Mouse (Mus musculus): ENCODE data around the gene Map2k5. TPM values are rescaled to one million over a fixed set of nuclear protein-coding genes. Genes with fewer than 3 reads are reported as not detected.

Map2k5 gene
- total RNA-seq, 2 experiments from 2014 or later = 33.3 to 35.6 TPM

DNA sequence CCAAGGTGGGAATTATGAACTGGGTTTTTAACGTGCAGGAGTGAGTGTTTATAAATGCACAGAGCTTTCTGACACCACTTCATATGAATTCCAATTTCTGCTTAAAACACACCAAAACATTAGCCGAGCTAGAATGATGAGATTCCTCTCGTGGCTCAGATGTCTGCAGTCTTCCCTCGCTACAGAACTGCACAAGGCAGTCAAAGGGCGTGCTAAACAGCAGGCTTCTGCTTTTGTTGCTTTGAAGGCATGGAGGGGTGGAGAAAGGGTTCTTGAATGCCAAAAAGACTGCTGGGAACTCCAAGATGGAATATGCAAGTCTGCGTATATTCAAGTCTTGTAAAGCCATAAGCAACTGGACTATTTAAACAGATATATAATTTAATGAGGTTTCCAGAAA is 38.4 kb downstream of the Map2k5 start:
- DNase-seq = no peak

DNA sequence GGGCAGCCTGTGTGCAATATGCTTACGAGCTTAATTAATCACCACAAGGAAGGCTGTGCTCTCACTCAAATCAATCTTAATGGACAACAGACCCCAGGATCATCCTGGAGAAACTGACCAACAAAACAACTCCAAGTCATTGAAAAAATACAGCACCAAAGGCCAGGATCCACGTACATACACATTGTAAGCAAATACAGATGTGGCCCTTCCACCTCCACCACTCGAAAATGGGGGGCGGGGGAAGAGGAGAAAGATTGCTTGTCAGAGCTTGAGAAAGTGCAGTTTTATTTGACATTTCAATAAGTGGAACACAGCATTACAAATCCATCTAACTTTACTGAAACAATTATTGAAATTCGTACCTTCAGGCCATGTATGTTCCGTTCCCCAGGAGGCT is 39.0 kb downstream of the Map2k5 start:
- no peak for DNase-seq

DNA sequence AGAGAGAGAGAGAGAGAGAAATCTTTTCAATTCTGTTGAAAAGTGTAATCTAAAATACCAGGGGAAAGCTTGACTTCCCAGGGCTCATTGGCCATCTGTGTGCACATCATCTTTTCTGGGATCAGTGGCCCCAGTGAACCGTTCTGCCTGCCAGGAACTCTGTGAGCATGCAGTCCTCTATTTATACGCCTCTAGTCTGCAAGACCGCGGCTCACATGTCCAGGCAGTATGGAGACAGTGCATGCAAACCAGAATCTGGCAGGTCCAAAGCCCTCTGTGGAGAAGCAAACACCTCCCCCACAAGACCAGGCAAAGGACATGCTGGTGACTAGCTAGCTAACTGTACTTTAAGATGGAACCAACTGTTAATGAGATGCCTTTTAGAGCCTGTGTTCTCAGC is 41.9 kb downstream of the Map2k5 start:
- no peak for DNase-seq

DNA sequence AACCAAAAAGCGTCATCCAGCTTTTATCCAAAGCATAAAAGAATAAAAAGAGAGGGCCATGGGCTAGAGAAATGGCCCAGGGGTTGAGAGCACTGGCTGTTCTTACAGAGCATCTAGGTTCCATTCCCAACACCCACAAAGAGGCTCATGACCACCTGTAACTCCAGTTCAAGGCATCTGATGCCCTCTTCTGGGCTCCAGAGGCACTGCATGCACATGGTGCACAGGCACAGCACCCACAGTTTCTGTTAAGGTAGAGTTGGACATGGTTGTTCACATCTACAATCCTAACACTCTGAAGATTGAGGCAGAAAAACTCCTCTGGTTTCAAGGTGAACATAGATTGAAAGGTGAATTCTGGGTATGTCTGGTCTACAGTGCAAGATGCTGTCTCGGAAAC is 44.6 kb downstream of the Map2k5 start:
- no peak for DNase-seq

DNA sequence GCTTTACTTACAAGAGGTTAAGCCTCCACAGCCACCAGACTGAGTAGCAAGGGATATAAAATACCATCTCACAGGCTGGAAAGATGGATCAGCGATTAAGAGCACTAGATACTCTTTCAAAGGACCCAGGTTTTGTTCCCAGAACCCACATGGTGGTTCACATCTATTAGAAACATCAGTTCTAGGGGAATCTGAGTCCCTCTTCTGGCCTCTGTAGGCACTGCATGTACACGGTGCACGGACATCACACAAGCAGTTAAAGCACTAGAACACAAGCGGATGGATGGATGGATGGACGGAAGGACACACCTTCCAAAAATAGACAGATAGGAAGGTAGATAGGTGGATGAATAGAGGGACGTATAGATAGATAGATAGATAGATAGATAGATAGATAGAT is 46.5 kb downstream of the Map2k5 start:
- no peak for DNase-seq

DNA sequence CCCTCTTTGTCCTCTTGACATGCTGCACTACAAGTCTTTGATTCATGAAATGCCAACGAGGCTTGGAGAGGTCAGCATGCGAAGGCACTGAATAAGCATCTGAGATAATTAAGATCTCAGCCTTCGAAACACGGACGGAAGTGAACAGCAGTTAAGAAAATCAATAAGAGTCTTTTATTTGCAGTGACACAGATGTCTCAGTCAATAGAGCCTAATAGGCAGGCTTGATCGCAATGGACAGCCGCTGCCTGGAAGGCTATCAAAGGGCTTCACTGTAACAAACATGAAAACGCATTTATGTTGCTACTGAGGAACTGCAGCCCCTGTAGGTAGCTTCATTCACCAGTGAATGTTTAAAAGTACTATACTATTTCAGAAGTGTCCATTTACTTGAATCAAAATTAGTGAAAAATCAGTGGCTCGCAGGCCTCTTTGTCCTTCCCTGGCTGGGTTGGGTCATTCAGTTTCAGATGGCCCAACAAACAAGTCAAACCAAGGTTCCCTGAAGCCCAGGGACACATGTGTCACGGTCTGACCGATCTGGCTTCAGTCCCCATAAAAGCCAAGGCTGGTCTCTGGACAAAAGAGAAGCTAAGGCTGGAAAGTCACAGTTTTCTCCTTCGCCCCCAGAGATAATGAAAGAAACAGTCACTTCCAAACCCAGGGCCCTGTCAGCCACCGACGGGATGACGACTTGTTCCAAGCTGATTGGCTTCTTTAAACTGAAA is 48.6 kb downstream of the Map2k5 start:
- no peak for DNase-seq

DNA sequence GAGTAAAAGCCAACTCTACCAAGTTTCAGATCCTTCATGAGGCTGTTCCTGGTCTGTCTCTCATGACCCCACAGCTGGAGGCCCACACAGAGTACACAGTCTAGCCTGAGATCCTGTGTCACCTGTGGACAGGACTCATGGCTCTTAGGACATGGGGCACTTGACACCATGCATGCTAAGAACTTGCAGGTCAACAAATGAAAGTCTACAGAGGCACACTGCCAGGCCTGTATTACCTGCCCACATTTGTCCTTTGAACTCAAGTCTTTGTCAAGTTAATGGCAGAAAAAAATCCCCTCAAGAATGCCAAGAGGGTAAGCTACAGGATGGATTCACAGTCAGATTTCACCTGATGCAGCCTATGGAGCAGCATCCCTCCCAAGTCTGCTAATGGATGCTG is 62.5 kb downstream of the Map2k5 start:
- no peak for DNase-seq

DNA sequence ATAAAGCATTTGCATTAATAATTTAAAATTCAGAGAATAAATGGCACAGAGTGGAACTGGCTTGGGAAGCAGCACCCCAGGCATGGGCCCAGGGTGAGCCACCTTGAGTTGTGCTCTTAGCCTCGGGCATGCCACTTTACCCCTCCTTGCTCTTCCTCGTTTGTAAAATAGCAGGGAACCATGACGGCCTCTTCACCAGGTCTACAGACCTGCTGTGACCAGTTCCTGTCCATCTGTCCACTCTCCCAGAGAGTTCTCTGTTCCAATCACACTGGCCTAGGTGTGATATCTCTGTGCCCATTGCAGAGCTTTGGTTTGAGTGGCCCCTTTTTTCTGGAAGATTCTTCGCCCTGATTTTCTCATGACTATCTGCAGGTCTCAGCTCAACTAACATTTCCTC is 63.6 kb downstream of the Map2k5 start:
- no peak for DNase-seq

DNA sequence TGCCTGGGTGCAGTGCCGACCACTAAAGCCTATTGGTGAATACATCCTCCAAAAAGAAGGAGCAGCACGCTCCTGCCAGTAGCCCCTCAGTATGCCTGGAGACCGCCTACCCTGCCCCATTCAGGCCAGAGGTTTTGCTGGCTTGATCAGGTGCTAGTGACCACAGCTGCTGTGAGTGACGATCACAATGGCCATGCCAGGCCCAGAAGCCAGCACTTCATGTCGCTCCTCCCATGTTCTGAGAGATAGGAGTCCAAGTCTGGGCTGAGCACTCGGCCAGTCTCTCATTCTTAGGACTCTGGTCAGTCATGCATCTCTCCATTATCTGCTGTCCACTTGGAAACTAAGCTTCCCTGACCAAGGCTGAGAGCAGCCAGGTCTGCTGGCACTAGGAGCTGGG is 67.7 kb downstream of the Map2k5 start:
- DNase-seq = no peak

DNA sequence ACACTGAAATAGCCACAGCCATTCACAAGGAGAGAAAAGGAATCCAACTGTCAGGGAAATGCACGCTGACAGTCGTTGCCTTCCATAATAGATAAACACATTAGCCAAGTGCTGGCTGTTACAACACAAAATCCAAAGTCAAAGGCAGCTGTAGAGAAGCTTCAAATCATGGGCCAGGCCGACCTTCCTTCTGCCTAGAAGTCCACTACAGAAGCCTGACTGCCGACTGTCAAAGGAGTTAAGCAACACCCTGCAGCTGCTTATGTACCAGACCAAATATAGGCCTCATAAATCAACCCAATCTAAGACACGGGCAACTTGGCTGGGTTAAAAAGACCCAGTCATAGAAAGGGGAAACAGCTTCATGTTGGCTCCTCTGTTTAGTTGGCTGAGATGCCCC is 68.7 kb downstream of the Map2k5 start:
- no peak for DNase-seq

DNA sequence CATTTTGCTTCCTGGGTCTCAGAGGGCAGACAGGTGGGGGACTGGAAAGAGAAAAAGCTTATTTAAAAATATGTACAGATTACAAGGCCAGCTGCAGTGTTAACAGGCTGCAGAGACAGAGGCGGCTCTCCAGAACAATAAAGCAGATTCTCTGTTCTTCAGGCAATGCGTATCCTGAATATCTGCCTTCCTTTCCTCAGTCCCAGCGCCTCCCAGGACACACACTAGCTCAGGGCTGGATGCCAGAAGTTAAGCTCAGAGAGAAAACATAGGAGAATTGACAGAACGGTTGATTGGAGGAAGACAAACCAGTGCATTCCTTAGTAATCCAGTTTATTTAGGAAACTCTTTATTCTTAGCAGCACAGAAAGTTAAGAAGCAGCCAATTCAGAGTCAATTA is 69.3 kb downstream of the Map2k5 start:
- DNase-seq = no peak

DNA sequence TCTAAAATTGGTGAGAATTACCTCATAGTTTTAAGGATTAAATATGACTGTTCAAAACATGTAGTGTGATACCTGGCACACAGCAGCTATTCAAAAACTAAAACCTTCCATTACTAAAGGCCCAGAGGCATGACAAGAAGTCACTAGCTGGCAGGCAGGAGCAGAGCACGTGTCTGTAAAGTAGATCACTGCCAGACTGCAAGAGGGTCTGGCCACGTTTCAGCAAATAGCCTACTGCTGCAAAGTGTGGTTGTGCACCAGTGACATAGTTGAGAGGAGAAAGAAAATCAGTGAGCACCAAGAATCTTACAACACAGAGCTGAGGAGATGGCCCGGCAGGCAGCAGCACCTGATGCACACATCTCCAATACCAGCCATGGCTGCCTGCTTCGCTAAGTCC is 75.2 kb downstream of the Map2k5 start:
- DNase-seq = no peak

DNA sequence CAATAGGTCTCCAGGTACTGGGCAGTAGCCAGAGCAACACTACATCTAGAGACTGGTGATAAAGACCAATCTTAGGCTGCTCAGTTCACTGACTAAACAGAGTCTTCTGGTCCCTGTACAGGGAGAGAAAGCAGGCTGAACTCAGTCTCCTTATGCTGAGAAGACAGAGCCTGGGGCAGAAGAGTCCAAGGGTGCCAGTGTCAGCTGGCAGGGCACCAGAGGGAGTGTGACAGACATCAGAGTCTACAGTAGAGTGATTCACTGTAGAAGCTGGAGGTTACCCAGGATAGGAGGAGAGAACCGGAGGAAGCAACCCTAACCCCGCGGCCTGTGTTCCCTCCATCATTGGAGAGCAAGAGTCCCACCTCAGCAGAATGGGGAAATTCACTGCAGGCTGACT is 79.0 kb downstream of the Map2k5 start:
- no peak for DNase-seq

DNA sequence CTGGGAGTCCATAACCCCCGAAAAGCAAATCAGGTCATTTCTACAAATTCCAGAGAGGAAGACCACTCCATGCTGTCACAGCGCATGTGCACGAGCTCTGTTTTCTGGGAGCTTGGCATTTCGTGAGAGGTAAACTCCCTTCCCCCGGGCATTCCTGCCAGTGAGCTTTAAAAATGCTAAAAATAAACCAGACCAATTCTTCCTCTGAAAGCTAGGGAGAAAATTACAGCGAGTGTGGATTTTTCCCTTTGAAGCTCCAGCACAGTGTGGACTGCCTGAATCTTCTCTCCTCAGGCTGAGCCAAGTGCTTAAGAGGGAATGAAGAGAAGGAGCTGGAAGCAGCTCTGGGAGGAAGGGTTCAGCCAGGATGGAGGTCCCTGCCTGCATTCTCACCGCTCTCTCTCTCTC is 82.1 kb downstream of the Map2k5 start:
- peak in 1 of 2 experiments; percentile 28 for DNase-seq

DNA sequence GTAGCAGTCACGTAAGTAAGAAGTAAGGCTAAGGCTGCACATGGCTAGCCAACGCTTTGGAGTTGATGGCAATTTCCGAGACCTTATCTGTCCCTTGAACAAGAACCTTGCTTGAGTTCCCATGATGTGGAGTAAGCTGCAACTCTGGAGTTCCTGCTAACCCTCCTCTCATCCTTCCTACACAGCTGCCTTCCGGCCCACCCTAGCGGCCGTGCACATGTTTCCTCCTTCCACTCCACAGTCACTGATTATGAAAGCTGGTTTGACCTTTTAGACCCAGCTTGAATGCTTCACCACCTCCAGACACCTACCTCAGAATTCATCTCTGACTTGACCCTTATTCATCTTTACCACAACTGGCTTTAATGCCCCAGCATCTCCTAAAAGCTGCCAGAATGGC is 82.9 kb downstream of the Map2k5 start:
- no peak for DNase-seq

DNA sequence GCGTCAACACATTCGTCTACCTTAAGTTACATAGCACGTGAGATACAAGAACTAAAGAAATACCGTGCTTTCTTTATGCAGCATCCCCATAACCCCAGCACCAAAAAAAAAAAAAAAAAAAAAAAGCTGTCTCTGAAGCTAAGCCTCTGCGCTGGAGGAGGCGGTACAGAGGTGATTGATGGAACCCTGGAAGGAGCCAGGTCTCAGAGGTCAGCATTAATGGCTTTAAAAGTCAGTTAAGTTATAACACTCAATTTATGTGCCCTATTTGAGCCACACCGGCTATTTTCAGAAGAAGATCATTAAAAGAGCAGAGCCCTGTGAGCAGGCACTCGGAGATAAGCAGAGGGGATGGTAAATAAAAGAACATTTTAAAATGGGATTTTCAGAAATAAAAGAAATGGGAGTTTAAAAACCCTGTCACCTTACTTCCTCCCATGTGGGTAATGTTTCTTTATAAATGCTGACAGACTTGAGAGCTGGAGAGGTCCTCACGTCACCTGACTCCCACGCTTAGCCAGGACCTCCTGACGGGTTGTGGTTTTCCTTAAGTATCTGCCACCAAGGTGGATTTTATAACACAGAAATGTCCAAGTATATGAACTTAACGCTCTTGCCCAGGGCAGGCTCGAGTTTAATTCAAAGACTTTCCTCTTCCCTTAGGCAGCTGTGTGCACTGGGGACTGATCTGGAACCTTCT is 83.8 kb downstream of the Map2k5 start:
- no peak for DNase-seq

DNA sequence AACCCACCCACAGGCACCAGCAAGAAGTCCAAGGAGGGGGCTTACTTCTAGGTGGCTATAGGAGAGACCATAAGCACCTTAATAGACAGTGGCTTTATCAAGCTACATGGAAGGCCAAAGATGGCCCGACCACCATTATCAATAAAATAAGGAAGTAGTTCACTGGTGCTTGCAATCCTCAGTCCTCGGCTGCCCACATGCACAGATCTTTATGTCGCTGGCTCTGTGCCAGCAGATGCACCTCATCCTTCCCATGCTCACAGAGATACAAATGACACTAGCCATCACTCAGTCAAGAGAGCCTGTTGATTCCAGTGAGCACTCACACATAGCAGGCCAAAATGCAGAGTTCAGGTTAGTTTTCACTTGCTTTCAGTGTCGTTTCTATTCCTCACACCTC is 89.0 kb downstream of the Map2k5 start:
- no peak for DNase-seq

DNA sequence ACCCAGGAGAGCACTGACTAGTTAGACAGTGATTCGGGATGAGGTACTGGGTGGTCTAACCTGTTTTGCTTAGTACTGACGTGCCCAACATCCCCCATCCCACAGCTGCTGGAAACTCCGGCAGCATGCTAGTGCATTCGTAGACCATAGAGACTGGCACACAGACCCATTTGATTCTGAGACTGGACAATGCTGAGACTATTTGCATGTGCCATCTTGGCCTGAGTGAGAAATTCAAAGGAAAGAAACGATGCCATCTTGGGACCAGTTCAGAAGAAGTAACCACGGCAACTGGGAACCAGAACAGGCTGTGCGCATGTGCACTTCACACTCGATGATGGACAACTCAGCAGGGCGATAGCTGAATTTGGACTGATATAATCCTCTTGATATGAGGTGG is 93.3 kb downstream of the Map2k5 start:
- DNase-seq = no peak

DNA sequence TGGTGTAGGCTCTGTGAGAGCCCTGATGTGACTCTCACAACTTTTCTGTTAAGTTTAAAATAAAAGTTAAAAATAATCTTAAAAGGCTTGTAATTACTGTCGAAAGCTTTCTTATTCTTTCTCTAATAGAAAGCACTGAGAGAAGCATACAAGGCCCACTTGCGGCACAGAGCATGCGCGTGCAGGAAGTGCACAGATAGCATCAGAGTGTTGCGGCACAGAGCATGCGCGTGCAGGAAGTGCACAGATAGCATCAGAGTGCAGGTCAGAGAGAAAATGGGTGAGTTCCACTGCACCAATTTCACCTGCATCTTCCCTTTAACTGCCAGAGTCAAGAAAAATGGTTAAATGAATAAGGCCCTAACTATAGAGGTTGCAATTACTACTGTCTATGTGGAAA is 95.7 kb downstream of the Map2k5 start:
- DNase-seq = no peak

DNA sequence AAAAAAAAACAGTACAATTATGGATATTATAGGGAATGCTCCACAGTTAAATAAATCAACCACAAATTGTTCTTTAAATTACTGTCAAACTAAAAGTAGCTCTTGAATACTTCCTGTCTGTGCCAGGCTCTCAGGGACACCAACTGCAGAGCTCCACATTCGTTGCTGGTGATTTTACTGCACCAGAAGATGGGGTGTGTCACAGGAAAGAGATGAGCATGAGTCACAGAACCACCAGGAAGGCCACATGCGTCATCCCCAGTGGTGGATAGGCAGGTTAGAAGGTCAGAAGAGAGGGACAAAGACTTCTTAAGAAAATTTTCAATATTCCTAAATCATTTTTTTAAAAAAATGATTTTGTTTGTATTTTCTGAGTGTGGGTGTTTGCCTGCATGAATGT is 96.6 kb downstream of the Map2k5 start:
- DNase-seq = no peak

DNA sequence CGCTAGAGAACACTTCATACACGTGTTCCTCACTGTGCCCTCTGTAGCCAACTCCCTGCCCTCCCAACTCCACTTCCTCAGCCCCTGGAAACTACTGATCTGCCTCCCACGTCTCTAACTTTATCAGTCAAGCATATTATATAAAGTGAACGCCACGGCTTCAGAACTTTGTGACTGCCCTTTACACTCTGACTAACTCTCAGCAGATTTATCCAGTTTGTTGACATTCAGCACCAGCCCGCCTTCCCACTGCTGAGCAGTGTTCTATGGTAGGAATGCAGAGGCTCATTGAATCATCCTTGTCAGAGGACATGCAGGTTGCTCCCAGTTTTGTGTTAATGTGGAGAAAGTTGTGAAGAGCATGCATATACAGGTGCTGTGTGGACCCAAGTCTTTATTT is 103.9 kb downstream of the Map2k5 start:
- no peak for DNase-seq

DNA sequence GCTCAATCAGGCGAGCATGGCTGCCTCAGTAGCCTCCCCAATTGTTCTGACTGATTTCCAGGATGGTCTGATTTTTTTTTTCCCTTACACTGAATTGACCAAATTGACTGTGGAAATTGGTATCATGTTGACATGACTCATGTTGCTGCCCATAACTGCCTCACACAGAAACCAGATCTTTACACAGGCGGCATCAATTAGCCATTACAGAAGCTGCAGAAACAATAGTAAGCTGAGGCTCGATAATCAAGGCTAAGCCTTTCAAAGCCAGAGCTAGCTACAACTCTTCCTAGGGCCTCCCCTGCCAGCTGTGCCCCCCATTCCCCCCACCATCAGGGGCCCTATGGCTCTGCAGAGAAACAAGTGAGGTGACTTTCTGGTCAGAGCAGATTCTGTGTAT is 107.9 kb downstream of the Map2k5 start:
- DNase-seq = no peak

DNA sequence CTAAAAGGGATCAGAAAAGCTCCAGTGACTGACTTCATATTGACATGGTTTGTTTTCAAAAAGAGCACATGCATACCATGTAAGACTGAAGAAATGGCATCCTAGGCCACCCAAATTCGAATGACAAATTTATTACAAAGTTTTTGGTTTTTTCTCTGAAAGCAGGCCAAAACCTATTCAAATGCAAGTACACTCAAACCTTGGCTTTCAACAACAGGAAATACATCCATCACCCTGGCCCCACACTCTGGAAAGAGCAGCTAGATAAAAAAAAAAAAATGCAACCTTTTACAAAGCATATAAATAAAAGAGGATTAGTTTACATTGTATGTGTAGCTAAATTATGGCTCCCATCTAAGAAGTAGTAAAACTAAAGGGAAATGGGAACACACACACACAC is 114.5 kb downstream of the Map2k5 start:
- no peak for DNase-seq

DNA sequence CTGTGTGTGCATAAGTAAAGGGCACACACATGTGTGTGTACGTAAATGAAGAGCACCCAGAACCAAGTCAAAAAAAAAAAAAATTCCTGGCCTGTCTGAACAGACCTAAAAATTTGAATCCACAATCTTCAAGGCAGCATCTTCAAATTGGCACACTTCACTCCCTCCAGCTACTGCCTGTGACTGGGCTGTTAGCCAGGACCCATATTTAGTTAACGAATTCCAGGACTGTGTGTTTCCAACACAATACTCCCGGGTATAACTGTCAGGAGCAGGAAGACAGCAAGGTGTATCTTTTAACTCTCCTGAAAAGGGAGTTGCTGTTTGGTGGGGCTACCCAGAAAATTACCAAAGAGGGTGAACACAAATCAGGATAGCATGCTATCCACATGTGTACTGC is 118.9 kb downstream of the Map2k5 start:
- DNase-seq = no peak

DNA sequence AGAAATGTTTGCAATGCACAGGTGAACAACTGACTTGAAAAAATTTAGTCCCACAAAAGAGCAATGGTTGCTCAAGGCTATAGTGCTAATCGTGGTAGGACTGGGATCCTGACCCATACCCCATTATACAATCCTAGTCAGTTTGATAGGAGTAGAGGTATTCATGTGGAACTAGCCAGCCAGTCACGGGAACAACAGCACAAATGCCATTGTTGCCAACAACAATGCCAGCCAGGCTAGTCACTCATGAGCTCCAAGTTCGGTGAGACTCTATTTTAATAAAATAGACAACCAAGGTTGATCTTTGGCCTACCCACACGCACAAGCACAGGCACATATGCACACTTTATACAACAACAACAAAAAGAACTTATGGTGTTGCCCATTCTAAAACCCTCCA is 120.0 kb downstream of the Map2k5 start:
- DNase-seq = no peak
